Mouse (Mus musculus): ENCODE data around the gene Paxx.

DNA sequence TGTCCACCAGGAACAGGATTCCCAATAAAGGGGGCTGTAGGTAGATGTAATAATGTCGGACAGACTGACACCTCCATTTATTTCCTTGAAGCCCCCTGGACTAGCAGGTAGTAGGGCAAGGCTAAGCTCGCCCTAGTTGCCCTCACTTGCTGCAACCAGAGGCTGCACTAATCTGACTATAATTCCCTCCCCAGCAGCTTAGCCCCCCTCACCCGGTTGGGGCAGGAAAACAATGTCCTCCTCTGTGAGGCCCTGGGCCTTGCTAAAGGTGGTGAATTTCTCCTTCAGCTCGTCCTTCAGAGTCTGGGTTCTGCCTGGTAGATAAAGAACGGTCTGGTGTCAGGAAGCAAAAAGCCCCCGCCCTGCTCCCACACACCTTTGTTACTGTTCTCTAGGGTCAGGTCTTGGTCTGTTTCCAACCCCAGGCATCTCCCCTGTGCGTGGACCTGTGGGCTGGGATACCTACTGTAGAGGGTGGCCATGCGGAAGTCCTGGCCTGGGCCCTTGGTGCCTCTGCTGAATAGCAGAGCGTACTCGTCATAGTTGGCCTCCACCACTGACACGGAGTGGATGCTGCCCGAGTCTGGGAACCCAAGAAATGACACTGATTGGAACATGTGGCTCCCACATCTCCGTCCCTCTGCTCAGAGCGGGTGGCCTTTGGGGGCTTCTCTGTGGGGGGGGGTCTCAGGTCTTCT, 6.9 kb upstream of the Paxx start:
- TF ChIP-seq POLR2A (IDR thresholded peaks at IDR 0.05; ENCODE audit: control insufficient read depth, low read depth, low read length) (no peak), CTCF (IDR thresholded peaks at IDR 0.05; ENCODE audit: control insufficient read depth, insufficient read depth, insufficient replicate concordance, low read depth, low read length) (no peak)

Measured in testis, adult 2 months (tissue).